ENCODE assay signal across 8 mouse cellular contexts in genomic region chr6:83119734-83120051, GRCm38 (mm10). TPM values are rescaled to one million over a fixed set of nuclear protein-coding genes. Genes with fewer than 3 reads are reported as not detected.
DNase-seq lines count a peak whose midpoint lies in the region; ATAC-seq and TF ChIP-seq lines count a peak whose summit lies in the region.

No protein-coding gene starts in this region.

- H3K27ac ChIP-seq in heart, embryonic 13.5 days (replicated peaks) = no peak overlapping the region
- no peak overlapping the region for H3K27ac ChIP-seq in heart, adult 2 months
- peak overlapping the region; percentile 38; the same call in 1 of the 2 replicates for H3K27ac ChIP-seq in intestine, embryonic 14.5 days (ENCODE audit: low read depth)
- H3K27ac ChIP-seq in midbrain, embryonic 11.5 days (ENCODE audit: low read depth, low read length) = no peak overlapping the region; the same call in 1 of the 2 replicates

- no peak for TF ChIP-seq POLR2A in heart, adult 2 months (IDR thresholded peaks at IDR 0.05; ENCODE audit: insufficient read depth, low read depth, low read length)

- H3K79me2 ChIP-seq in heart, adult 2 months (replicated peaks; ENCODE audit: control insufficient read depth, insufficient read depth, low read length) = no peaks in the 10 kb centered on the region

- ATAC-seq in heart, embryonic 13.5 days (ENCODE audit: extremely low read depth, insufficient number of reproducible peaks, low FRiP score, low TSS enrichment) = no peak
- ATAC-seq in intestine, embryonic 14.5 days (replicated peaks; ENCODE audit: low FRiP score, low TSS enrichment, low read depth) = no peak
- no peak for ATAC-seq in midbrain, embryonic 11.5 days (ENCODE audit: low FRiP score)

- no peaks in the 10 kb centered on the region for H3K27me3 ChIP-seq in heart, embryonic 13.5 days (replicated peaks)
- H3K27me3 ChIP-seq in heart, adult 2 months (ENCODE audit: control insufficient read depth, insufficient read depth, low read length) = no peaks in the 10 kb centered on the region
- no peaks in the 10 kb centered on the region for H3K27me3 ChIP-seq in intestine, embryonic 14.5 days (replicated peaks; ENCODE audit: control insufficient read depth, insufficient read depth, low read length)
- no peaks in the 10 kb centered on the region for H3K27me3 ChIP-seq in midbrain, embryonic 11.5 days (ENCODE audit: control insufficient read depth, insufficient read depth, low read length)

- H3K9me3 ChIP-seq in heart, embryonic 13.5 days = no peaks in the 10 kb centered on the region
- no peaks in the 10 kb centered on the region for H3K9me3 ChIP-seq in intestine, embryonic 14.5 days (ENCODE audit: control insufficient read depth, low read length)
- no peaks in the 10 kb centered on the region for H3K9me3 ChIP-seq in midbrain, embryonic 11.5 days (ENCODE audit: control insufficient read depth, low read length)

- no peak for TF ChIP-seq EP300 in heart, adult 2 months (IDR thresholded peaks at IDR 0.05; ENCODE audit: insufficient read depth, low read depth, low read length)

- H3K4me2 ChIP-seq in heart, embryonic 13.5 days = peak overlapping the region; percentile 99
- no peak overlapping the region; the same call in 1 of the 2 replicates for H3K4me2 ChIP-seq in intestine, embryonic 14.5 days (ENCODE audit: low read length)
- peak overlapping the region; percentile 98 for H3K4me2 ChIP-seq in midbrain, embryonic 11.5 days

- peaks cover 36% of the 10 kb centered on the region for H3K36me3 ChIP-seq in heart, embryonic 13.5 days
- H3K36me3 ChIP-seq in heart, adult 2 months (ENCODE audit: control insufficient read depth, insufficient read depth, low read length) = no peaks in the 10 kb centered on the region
- H3K36me3 ChIP-seq in intestine, embryonic 14.5 days (ENCODE audit: control insufficient read depth, insufficient read depth, low read length) = peaks cover 31% of the 10 kb centered on the region
- H3K36me3 ChIP-seq in midbrain, embryonic 11.5 days (ENCODE audit: control insufficient read depth, insufficient read depth, low read length) = no peaks in the 10 kb centered on the region; the same call in 1 of the 2 replicates

- H3K9ac ChIP-seq in heart, embryonic 13.5 days = peak overlapping the region; percentile 93
- no peak overlapping the region for H3K9ac ChIP-seq in heart, adult 2 months (ENCODE audit: low read depth, low read length)
- no peak overlapping the region for H3K9ac ChIP-seq in intestine, embryonic 14.5 days (ENCODE audit: low read length)
- peak overlapping the region; percentile 96 for H3K9ac ChIP-seq in midbrain, embryonic 11.5 days (ENCODE audit: low read length)

- no peak for TF ChIP-seq CTCF in heart, adult 2 months (IDR thresholded peaks at IDR 0.05)

- intact Hi-C loops in heart, adult 2 months (cut with DNase I) = loop anchor here (5.0 kb wide), 1 partner anchor 208 kb away; the partner anchor contains the start of genes Mob1a and Mthfd2

- no peak for DNase-seq in heart, adult 2 months
- DNase-seq in cerebellum, postnatal 25 days = peak; percentile 25 to 56
- DNase-seq in intestine, embryonic 14.5 days (ENCODE audit: low spot score) = no peak
- DNase-seq in midbrain, embryonic 11.5 days (ENCODE audit: low spot score, missing footprints) = no peak
- DNase-seq in embryo, embryonic 9.5 days (ENCODE audit: extremely low spot score) = no peak
- no peak for DNase-seq in retina, embryonic 14.5 days (ENCODE audit: low spot score)
- DNase-seq in gastrocnemius, adult 8-10 months (ENCODE audit: low spot score in 2 of 2) = no peak

- 75% methylated on average over 7 of the region's 7 CpGs for WGBS in heart, embryonic 13.5 days
- WGBS in heart, adult 2 months = 69% methylated on average over 7 of the region's 7 CpGs
- WGBS in intestine, embryonic 14.5 days = 81% methylated on average over 7 of the region's 7 CpGs
- WGBS in midbrain, embryonic 11.5 days = 70% methylated on average over 7 of the region's 7 CpGs

- peaks cover 60% of the 10 kb centered on the region for H3K4me1 ChIP-seq in heart, embryonic 13.5 days
- H3K4me1 ChIP-seq in heart, adult 2 months (ENCODE audit: control insufficient read depth, insufficient read depth, low read length) = peaks cover 7% of the 10 kb centered on the region
- H3K4me1 ChIP-seq in intestine, embryonic 14.5 days (replicated peaks; ENCODE audit: control insufficient read depth, insufficient read depth, low read length) = peaks cover 40% of the 10 kb centered on the region
- H3K4me1 ChIP-seq in midbrain, embryonic 11.5 days (ENCODE audit: control insufficient read depth, insufficient read depth, low read length) = peaks cover 40% of the 10 kb centered on the region

- H3K4me3 ChIP-seq in heart, embryonic 13.5 days = peak overlapping the region; percentile 80; the same call in 1 of the 2 replicates
- H3K4me3 ChIP-seq in heart, adult 2 months = no peak overlapping the region
- H3K4me3 ChIP-seq in intestine, embryonic 14.5 days (ENCODE audit: low read depth, low read length) = peak overlapping the region; percentile 82; the same call in 1 of the 2 replicates
- H3K4me3 ChIP-seq in midbrain, embryonic 11.5 days (ENCODE audit: low read depth, low read length) = peak overlapping the region; percentile 79; the same call in 1 of the 2 replicates

RNA-seq across cellular contexts. Expression of gene Wbp1, which starts 1.7 kb away (rescaled TPM):
- 88.8 and 99.2 TPM in 2 replicates for polyA plus RNA-seq in heart, embryonic 13.5 days (2015; fragmentation: Nextera tagmentation; extraction: Ambion mirVana)
- total RNA-seq in heart, adult 2 months (2021) = 10 to 100 TPM; 70.4 to 74.6 TPM
- 152 TPM in 2 replicates for polyA plus RNA-seq in heart, adult 2 months (2012; rRNA removed)
- polyA plus RNA-seq in intestine, embryonic 14.5 days (2014; fragmentation: Nextera tagmentation; extraction: Ambion mirVana) = 83.8 and 91.2 TPM in 2 replicates
- 134 and 153 TPM in 2 replicates for polyA plus RNA-seq in midbrain, embryonic 11.5 days (2014; fragmentation: Nextera tagmentation; extraction: Ambion mirVana)
- total RNA-seq in gastrocnemius, adult 8-10 months (2022) = 10 to 100 TPM; 39.1 to 50.7 (median 45.1) TPM

RNA-seq across cellular contexts. Expression of gene Mogs, which starts 4.4 kb away (rescaled TPM):
- polyA plus RNA-seq in heart, embryonic 13.5 days (2015; fragmentation: Nextera tagmentation; extraction: Ambion mirVana) = 18.5 and 22.0 TPM in 2 replicates
- total RNA-seq in heart, adult 2 months (2021) = 1 to 10 TPM; 7.2 to 9.9 TPM
- 13.9 and 15.8 TPM in 2 replicates for polyA plus RNA-seq in heart, adult 2 months (2012; rRNA removed)
- polyA plus RNA-seq in intestine, embryonic 14.5 days (2014; fragmentation: Nextera tagmentation; extraction: Ambion mirVana) = 39.7 and 60.0 TPM in 2 replicates
- polyA plus RNA-seq in midbrain, embryonic 11.5 days (2014; fragmentation: Nextera tagmentation; extraction: Ambion mirVana) = 21.6 and 23.4 TPM in 2 replicates
- 1 to 10 TPM; 5.3 to 5.9 (median 5.5) TPM for total RNA-seq in gastrocnemius, adult 8-10 months (2022)

RNA-seq across cellular contexts. Expression of gene Ino80b, which starts 5.5 kb away (rescaled TPM):
- polyA plus RNA-seq in heart, embryonic 13.5 days (2015; fragmentation: Nextera tagmentation; extraction: Ambion mirVana) = 8.2 and 8.7 TPM in 2 replicates
- total RNA-seq in heart, adult 2 months (2021) = 10 to 100 TPM; 13.1 to 15.1 TPM
- polyA plus RNA-seq in heart, adult 2 months (2012; rRNA removed) = 5.5 and 9.5 TPM in 2 replicates
- polyA plus RNA-seq in intestine, embryonic 14.5 days (2014; fragmentation: Nextera tagmentation; extraction: Ambion mirVana) = 13.4 and 13.8 TPM in 2 replicates
- 18.8 and 19.4 TPM in 2 replicates for polyA plus RNA-seq in midbrain, embryonic 11.5 days (2014; fragmentation: Nextera tagmentation; extraction: Ambion mirVana)
- total RNA-seq in gastrocnemius, adult 8-10 months (2022) = 10 to 100 TPM; 14.3 to 18.2 (median 16.2) TPM

RNA-seq across cellular contexts. Expression of gene Mrpl53, which starts 10.9 kb away (rescaled TPM):
- polyA plus RNA-seq in heart, embryonic 13.5 days (2015; fragmentation: Nextera tagmentation; extraction: Ambion mirVana) = 134 and 176 TPM in 2 replicates
- 100 to 1,000 TPM; 113 to 131 TPM for total RNA-seq in heart, adult 2 months (2021)
- 91.3 and 129 TPM in 2 replicates for polyA plus RNA-seq in heart, adult 2 months (2012; rRNA removed)
- polyA plus RNA-seq in intestine, embryonic 14.5 days (2014; fragmentation: Nextera tagmentation; extraction: Ambion mirVana) = 132 and 136 TPM in 2 replicates
- polyA plus RNA-seq in midbrain, embryonic 11.5 days (2014; fragmentation: Nextera tagmentation; extraction: Ambion mirVana) = 120 and 130 TPM in 2 replicates
- 100 to 1,000 TPM; 102 to 112 (median 107) TPM for total RNA-seq in gastrocnemius, adult 8-10 months (2022)

RNA-seq across cellular contexts. Expression of gene Rtkn, which starts 15.6 kb away (rescaled TPM):
- polyA plus RNA-seq in heart, embryonic 13.5 days (2015; fragmentation: Nextera tagmentation; extraction: Ambion mirVana) = 19.5 and 21.6 TPM in 2 replicates
- 1 to 10 TPM; 5.2 to 6.7 TPM for total RNA-seq in heart, adult 2 months (2021)
- 18.6 and 27.7 TPM in 2 replicates for polyA plus RNA-seq in heart, adult 2 months (2012; rRNA removed)
- polyA plus RNA-seq in intestine, embryonic 14.5 days (2014; fragmentation: Nextera tagmentation; extraction: Ambion mirVana) = 16.9 and 17.6 TPM in 2 replicates
- 13.6 and 16.6 TPM in 2 replicates for polyA plus RNA-seq in midbrain, embryonic 11.5 days (2014; fragmentation: Nextera tagmentation; extraction: Ambion mirVana)
- 10 to 100 TPM in 3 of 4 experiments, 1 to 10 TPM in 1; 9.0 to 12.2 (median 10.9) TPM for total RNA-seq in gastrocnemius, adult 8-10 months (2022)

Comparison
In these comparisons a context has a peak if more than half of its experiments do, and no peak if none do; other contexts are left out.
1. H3K9ac ChIP-seq: peak in heart, embryonic 13.5 days (single experiment) and midbrain, embryonic 11.5 days (single experiment); none in heart, adult 2 months (single experiment) and intestine, embryonic 14.5 days (single experiment).
2. DNase-seq: peak in cerebellum, postnatal 25 days (2 of 2); none in heart, adult 2 months (0 of 2), intestine, embryonic 14.5 days (single experiment), midbrain, embryonic 11.5 days (single experiment), embryo, embryonic 9.5 days (single experiment), retina, embryonic 14.5 days (single experiment) and gastrocnemius, adult 8-10 months (0 of 2).